Mouse (Mus musculus): ENCODE data around the gene Mien1. TPM values are rescaled to one million over a fixed set of nuclear protein-coding genes. Genes with fewer than 3 reads are reported as not detected.

Mien1 gene
- polyA plus RNA-seq, 1 experiment from 2014 or later, result 237 TPM

GRCm38 (mm10) chr11:98392034-98392433, 46.8 kb downstream of the Mien1 start:
- H3K9me3 ChIP-seq (replicated peaks), result no peaks in the 10 kb centered on the region
- no peak overlapping the region for H3K9ac ChIP-seq
- no peak overlapping the region for H3K4me3 ChIP-seq
- no peak for ATAC-seq
- no peak overlapping the region for H3K27ac ChIP-seq
- peaks cover 42% of the 10 kb centered on the region for H3K27me3 ChIP-seq
- WGBS, result 38% methylated on average over 6 of the region's 8 CpGs
- H3K4me2 ChIP-seq, result no peak overlapping the region
- peaks cover 29% of the 10 kb centered on the region for H3K4me1 ChIP-seq
- no peaks in the 10 kb centered on the region for H3K36me3 ChIP-seq (ENCODE audit: poor library complexity, severe bottlenecking)

DNA sequence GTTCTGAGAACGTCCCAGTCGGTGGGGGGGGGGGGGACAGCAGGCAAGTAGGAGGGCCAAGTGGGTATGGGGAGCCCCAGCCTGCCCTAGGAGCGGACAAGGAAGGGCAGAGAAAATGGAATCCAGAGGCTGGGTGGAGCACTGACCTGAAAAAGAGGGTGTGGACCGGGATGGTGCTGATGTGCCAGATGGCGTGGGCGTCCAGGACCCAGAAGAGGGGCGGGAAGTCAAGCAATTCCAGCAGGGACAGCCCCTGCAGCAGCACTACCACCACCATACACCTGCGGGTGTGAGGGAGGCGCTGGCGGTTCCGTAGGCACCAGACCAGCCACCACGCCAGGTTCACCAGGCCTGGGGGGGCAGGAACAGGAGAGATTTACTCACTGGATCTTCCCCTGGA, 48.6 kb downstream of the Mien1 start:
- Histone ChIP-seq H3K27me3 (peaks cover 60% of the 10 kb centered on the region), H3K36me3 (ENCODE audit: poor library complexity, severe bottlenecking) (no peaks in the 10 kb centered on the region), H3K27ac (no peak overlapping the region), H3K4me2 (no peak overlapping the region), H3K9me3 (replicated peaks) (no peaks in the 10 kb centered on the region), H3K9ac (no peak overlapping the region), H3K4me3 (no peak overlapping the region), H3K4me1 (peaks cover 27% of the 10 kb centered on the region)
- WGBS, result 76% methylated on average over 10 of the region's 12 CpGs
- no peak for ATAC-seq

DNA sequence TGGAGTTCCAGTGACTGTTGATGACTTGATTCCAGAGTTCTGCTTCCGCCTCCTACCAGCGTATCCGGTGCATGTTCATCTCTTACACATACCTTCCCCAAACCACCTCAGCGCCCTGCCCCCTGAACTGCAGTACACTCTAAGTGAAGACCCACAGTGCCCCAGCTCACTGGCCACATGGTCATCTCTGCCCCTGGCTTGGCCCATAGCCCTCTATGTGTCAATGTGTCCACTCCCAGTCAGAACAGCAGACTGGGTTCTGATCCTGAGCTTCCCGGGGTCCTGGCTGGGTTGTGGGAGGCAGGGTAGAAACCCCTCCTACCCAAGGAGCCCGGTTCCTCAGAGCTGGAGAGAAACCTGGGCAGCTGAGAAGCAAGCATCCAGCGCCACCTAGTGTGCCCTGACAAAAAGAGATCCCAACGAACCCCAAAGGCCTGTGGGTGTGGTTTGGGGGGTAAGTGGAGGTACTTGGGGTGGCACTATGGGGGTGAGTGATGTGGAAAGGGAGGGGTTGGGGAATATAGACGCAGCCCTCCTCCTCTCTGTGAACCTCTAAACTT, 49.5 kb downstream of the Mien1 start:
- H3K4me3 ChIP-seq, result no peak overlapping the region

GRCm38 (mm10) chr11:98388282-98388681, 50.5 kb downstream of the Mien1 start:
- Histone ChIP-seq H3K27me3 (peaks cover 72% of the 10 kb centered on the region), H3K4me1 (peaks cover 10% of the 10 kb centered on the region), H3K4me3 (no peak overlapping the region), H3K9ac (no peak overlapping the region), H3K36me3 (ENCODE audit: poor library complexity, severe bottlenecking) (no peaks in the 10 kb centered on the region), H3K4me2 (no peak overlapping the region), H3K9me3 (replicated peaks) (no peaks in the 10 kb centered on the region), H3K27ac (no peak overlapping the region)
- no peak for ATAC-seq
- WGBS, result 70% methylated on average over 10 of the region's 10 CpGs

More for the DNA sequence above, 49.5 kb downstream of the Mien1 start:
- ATAC-seq, result no peak
- Histone ChIP-seq H3K9ac (no peak overlapping the region), H3K4me1 (peaks cover 19% of the 10 kb centered on the region), H3K36me3 (ENCODE audit: poor library complexity, severe bottlenecking) (no peaks in the 10 kb centered on the region), H3K9me3 (replicated peaks) (no peaks in the 10 kb centered on the region), H3K27me3 (peaks cover 68% of the 10 kb centered on the region), H3K27ac (no peak overlapping the region), H3K4me2 (no peak overlapping the region)
- WGBS, result 26% methylated on average over 9 of the region's 9 CpGs

Other genes with a start within 250 kb of the Mien1 start
- gene Med1, start 245.7 kb downstream of the Mien1 start, polyA plus RNA-seq (2015; fragmentation: Nextera tagmentation; extraction: Ambion mirVana), result 77.5 and 78.3 TPM in 2 replicates
- gene Cdk12, start 235.9 kb downstream of the Mien1 start, polyA plus RNA-seq (2015; fragmentation: Nextera tagmentation; extraction: Ambion mirVana), result 17.7 and 19.0 TPM in 2 replicates
- gene Neurod2, start 109.3 kb downstream of the Mien1 start, polyA plus RNA-seq (2015; fragmentation: Nextera tagmentation; extraction: Ambion mirVana), result 45.4 and 72.1 TPM in 2 replicates
- gene Ppp1r1b, start 90.6 kb downstream of the Mien1 start, polyA plus RNA-seq (2015; fragmentation: Nextera tagmentation; extraction: Ambion mirVana), result 14.6 and 20.0 TPM in 2 replicates
- 44.0 and 45.5 TPM in 2 replicates for gene Stard3, start 80.6 kb downstream of the Mien1 start, polyA plus RNA-seq (2015; fragmentation: Nextera tagmentation; extraction: Ambion mirVana)
- 0.18 and 0.19 TPM in 2 replicates for gene Tcap, start 55.2 kb downstream of the Mien1 start, polyA plus RNA-seq (2015; fragmentation: Nextera tagmentation; extraction: Ambion mirVana)
- gene Pnmt, start 52.5 kb downstream of the Mien1 start, polyA plus RNA-seq (2015; fragmentation: Nextera tagmentation; extraction: Ambion mirVana), result 0.35 TPM in 1 of 2 replicates, not detected in the other
- 6.7 and 9.2 TPM in 2 replicates for gene Pgap3, start 38.5 kb downstream of the Mien1 start, polyA plus RNA-seq (2015; fragmentation: Nextera tagmentation; extraction: Ambion mirVana)
- gene Erbb2, start 26.5 kb downstream of the Mien1 start, polyA plus RNA-seq (2015; fragmentation: Nextera tagmentation; extraction: Ambion mirVana), result 6.7 and 7.4 TPM in 2 replicates
- 0.21 and 0.35 TPM in 2 replicates for gene Grb7, start 7.4 kb upstream of the Mien1 start, polyA plus RNA-seq (2015; fragmentation: Nextera tagmentation; extraction: Ambion mirVana)
- gene Ikzf3, start 107.0 kb upstream of the Mien1 start, polyA plus RNA-seq (2015; fragmentation: Nextera tagmentation; extraction: Ambion mirVana), result not detected in 2 replicates
- not detected in 2 replicates for gene Zpbp2, start 112.1 kb upstream of the Mien1 start, polyA plus RNA-seq (2015; fragmentation: Nextera tagmentation; extraction: Ambion mirVana)
- 77.3 and 88.0 TPM in 2 replicates for gene Ormdl3, start 148.4 kb upstream of the Mien1 start, polyA plus RNA-seq (2015; fragmentation: Nextera tagmentation; extraction: Ambion mirVana)
- gene Lrrc3c, start 159.3 kb upstream of the Mien1 start, polyA plus RNA-seq (2015; fragmentation: Nextera tagmentation; extraction: Ambion mirVana), result not detected in 2 replicates
- gene Gm12355, start 186.7 kb upstream of the Mien1 start, polyA plus RNA-seq (2015; fragmentation: Nextera tagmentation; extraction: Ambion mirVana), result 1.2 and 1.3 TPM in 2 replicates
- not detected in 2 replicates for gene Gsdma3, start 187.4 kb upstream of the Mien1 start, polyA plus RNA-seq (2015; fragmentation: Nextera tagmentation; extraction: Ambion mirVana)
- gene Gsdma2, start 207.8 kb upstream of the Mien1 start, polyA plus RNA-seq (2015; fragmentation: Nextera tagmentation; extraction: Ambion mirVana), result not detected in 2 replicates
- gene Gsdma, start 225.4 kb upstream of the Mien1 start, polyA plus RNA-seq (2015; fragmentation: Nextera tagmentation; extraction: Ambion mirVana), result not detected in 2 replicates
- gene Psmd3, start 243.6 kb upstream of the Mien1 start, polyA plus RNA-seq (2015; fragmentation: Nextera tagmentation; extraction: Ambion mirVana), result 187 and 198 TPM in 2 replicates